Mouse (Mus musculus): ENCODE measurements around the gene F9. TPM values are rescaled to one million over a fixed set of nuclear protein-coding genes. Genes with fewer than 3 reads are reported as not detected.
A peak's percentile ranks its signal among the peaks of the same experiment; 100 is the strongest.
"Not testable (repeated sequence)": the region's sequence is repeated elsewhere in the genome, so short reads cannot be mapped to it uniquely, and the experiment has no call there.

F9 gene
- polyA plus RNA-seq (2015; fragmentation: Nextera tagmentation; extraction: Ambion mirVana) = 4.2 and 4.4 TPM in 2 replicates

GRCm38 (mm10) chrX:59999221-60000083, at the start of gene F9:
TSS of gene F9 (plus strand) at chrX:59999464.
- Histone ChIP-seq H3K9ac (ENCODE audit: low read depth, low read length) (no peak within 1 kb of the TSS), H3K4me1 (ENCODE audit: control insufficient read depth, low read depth, low read length) (no peaks in the 10 kb centered on the region), H3K4me2 (ENCODE audit: low read depth, low read length) (0 out of 2 replicates have a peak within 1 kb of the TSS, but pooled peaks have one; percentile 13), H3K27ac (ENCODE audit: low read length) (no peak within 1 kb of the TSS), H3K27me3 (ENCODE audit: control insufficient read depth, insufficient read depth, low read depth, low read length) (no peaks in the 10 kb centered on the region), H3K36me3 (ENCODE audit: control insufficient read depth, insufficient read depth) (no peaks in the 10 kb centered on the region), H3K4me3 (ENCODE audit: low read depth, low read length) (no peak within 1 kb of the TSS), H3K9me3 (replicated peaks; ENCODE audit: control insufficient read depth, low read length) (no peaks in the 10 kb centered on the region)
- peak; percentile 54; the same call in 1 of the 2 replicates for ATAC-seq (ENCODE audit: low read depth)
- WGBS (ENCODE audit: insufficient replicate concordance) = 47% methylated on average over 10 of the region's 10 CpGs

- not testable (repeated sequence) for H3K4me2 ChIP-seq (ENCODE audit: low read depth, low read length); H3K9me3 ChIP-seq (replicated peaks; ENCODE audit: control insufficient read depth, low read length); H3K4me3 ChIP-seq (ENCODE audit: low read depth, low read length); H3K27me3 ChIP-seq (ENCODE audit: control insufficient read depth, insufficient read depth, low read depth, low read length); H3K9ac ChIP-seq (ENCODE audit: low read depth, low read length); H3K36me3 ChIP-seq (ENCODE audit: control insufficient read depth, insufficient read depth); ATAC-seq (ENCODE audit: low read depth); H3K27ac ChIP-seq (ENCODE audit: low read length); H3K4me1 ChIP-seq (ENCODE audit: control insufficient read depth, low read depth, low read length)
Measured at GRCm38 (mm10) chrX:59969767-59970166, 29.5 kb upstream of the F9 start.

- no peak for ATAC-seq (ENCODE audit: low read depth)
- WGBS (ENCODE audit: insufficient replicate concordance) = 37% methylated on average over 3 of the region's 3 CpGs
Measured at GRCm38 (mm10) chrX:60000084-60000443, 800 bp downstream of the F9 start.

GRCm38 (mm10) chrX:60001461-60001860, 2.2 kb downstream of the F9 start:
- Histone ChIP-seq H3K27me3 (ENCODE audit: control insufficient read depth, insufficient read depth, low read depth, low read length) (no peaks in the 10 kb centered on the region), H3K36me3 (ENCODE audit: control insufficient read depth, insufficient read depth) (no peaks in the 10 kb centered on the region), H3K9me3 (replicated peaks; ENCODE audit: control insufficient read depth, low read length) (no peaks in the 10 kb centered on the region), H3K4me1 (ENCODE audit: control insufficient read depth, low read depth, low read length) (no peaks in the 10 kb centered on the region), H3K9ac (ENCODE audit: low read depth, low read length) (no peak overlapping the region), H3K4me2 (ENCODE audit: low read depth, low read length) (no peak overlapping the region), H3K27ac (ENCODE audit: low read length) (no peak overlapping the region), H3K4me3 (ENCODE audit: low read depth, low read length) (no peak overlapping the region)
- 40% methylated on average over 2 of the region's 2 CpGs for WGBS (ENCODE audit: insufficient replicate concordance)
- no peak for ATAC-seq (ENCODE audit: low read depth)

More at GRCm38 (mm10) chrX:60000084-60000443, 800 bp downstream of the F9 start:
- H3K4me1 ChIP-seq (ENCODE audit: control insufficient read depth, low read depth, low read length) = no peaks in the 10 kb centered on the region
- H3K27ac ChIP-seq (ENCODE audit: low read length) = no peak overlapping the region
- H3K9ac ChIP-seq (ENCODE audit: low read depth, low read length) = no peak overlapping the region
- H3K4me3 ChIP-seq (ENCODE audit: low read depth, low read length) = no peak overlapping the region
- H3K27me3 ChIP-seq (ENCODE audit: control insufficient read depth, insufficient read depth, low read depth, low read length) = no peaks in the 10 kb centered on the region
- no peaks in the 10 kb centered on the region for H3K36me3 ChIP-seq (ENCODE audit: control insufficient read depth, insufficient read depth)
- no peaks in the 10 kb centered on the region for H3K9me3 ChIP-seq (replicated peaks; ENCODE audit: control insufficient read depth, low read length)
- H3K4me2 ChIP-seq (ENCODE audit: low read depth, low read length) = 0 out of 2 replicates have a peak overlapping the region, but pooled peaks have one; percentile 13

- Histone ChIP-seq H3K9me3 (replicated peaks; ENCODE audit: control insufficient read depth, low read length) (no peaks in the 10 kb centered on the region), H3K27ac (ENCODE audit: low read length) (no peak overlapping the region), H3K27me3 (ENCODE audit: control insufficient read depth, insufficient read depth, low read depth, low read length) (no peaks in the 10 kb centered on the region), H3K36me3 (ENCODE audit: control insufficient read depth, insufficient read depth) (no peaks in the 10 kb centered on the region), H3K4me1 (ENCODE audit: control insufficient read depth, low read depth, low read length) (no peaks in the 10 kb centered on the region), H3K4me3 (ENCODE audit: low read depth, low read length) (no peak overlapping the region), H3K9ac (ENCODE audit: low read depth, low read length) (no peak overlapping the region), H3K4me2 (ENCODE audit: low read depth, low read length) (no peak overlapping the region)
- no peak for ATAC-seq (ENCODE audit: low read depth)
Measured at GRCm38 (mm10) chrX:60013084-60013676, 13.9 kb downstream of the F9 start.

- H3K27ac ChIP-seq (ENCODE audit: low read length) = no peak overlapping the region
- H3K4me3 ChIP-seq (ENCODE audit: low read depth, low read length) = no peak overlapping the region
- no peaks in the 10 kb centered on the region for H3K36me3 ChIP-seq (ENCODE audit: control insufficient read depth, insufficient read depth)
- H3K4me1 ChIP-seq (ENCODE audit: control insufficient read depth, low read depth, low read length) = no peaks in the 10 kb centered on the region
- no peak for ATAC-seq (ENCODE audit: low read depth)
- no peak overlapping the region for H3K9ac ChIP-seq (ENCODE audit: low read depth, low read length)
- 59% methylated on average over 1 of the region's 1 CpGs for WGBS (ENCODE audit: insufficient replicate concordance)
- no peaks in the 10 kb centered on the region for H3K9me3 ChIP-seq (replicated peaks; ENCODE audit: control insufficient read depth, low read length)
- no peaks in the 10 kb centered on the region for H3K27me3 ChIP-seq (ENCODE audit: control insufficient read depth, insufficient read depth, low read depth, low read length)
- no peak overlapping the region for H3K4me2 ChIP-seq (ENCODE audit: low read depth, low read length)
Measured at GRCm38 (mm10) chrX:60014588-60014987, 15.3 kb downstream of the F9 start.

GRCm38 (mm10) chrX:60021007-60021406, 21.7 kb downstream of the F9 start:
- ATAC-seq (ENCODE audit: low read depth) = no peak

GRCm38 (mm10) chrX:60021595-60021994, 22.3 kb downstream of the F9 start:
- Histone ChIP-seq H3K4me3 (ENCODE audit: low read depth, low read length) (no peak overlapping the region), H3K4me2 (ENCODE audit: low read depth, low read length) (no peak overlapping the region), H3K27me3 (ENCODE audit: control insufficient read depth, insufficient read depth, low read depth, low read length) (no peaks in the 10 kb centered on the region), H3K9ac (ENCODE audit: low read depth, low read length) (no peak overlapping the region), H3K27ac (ENCODE audit: low read length) (no peak overlapping the region), H3K9me3 (replicated peaks; ENCODE audit: control insufficient read depth, low read length) (no peaks in the 10 kb centered on the region), H3K36me3 (ENCODE audit: control insufficient read depth, insufficient read depth) (no peaks in the 10 kb centered on the region), H3K4me1 (ENCODE audit: control insufficient read depth, low read depth, low read length) (no peaks in the 10 kb centered on the region)
- WGBS (ENCODE audit: insufficient replicate concordance) = 49% methylated on average over 2 of the region's 2 CpGs
- no peak for ATAC-seq (ENCODE audit: low read depth)

More at GRCm38 (mm10) chrX:60021007-60021406, 21.7 kb downstream of the F9 start:
- 49% methylated on average over 4 of the region's 4 CpGs for WGBS (ENCODE audit: insufficient replicate concordance)
- H3K9me3 ChIP-seq (replicated peaks; ENCODE audit: control insufficient read depth, low read length) = no peaks in the 10 kb centered on the region
- H3K4me3 ChIP-seq (ENCODE audit: low read depth, low read length) = no peak overlapping the region
- no peaks in the 10 kb centered on the region for H3K27me3 ChIP-seq (ENCODE audit: control insufficient read depth, insufficient read depth, low read depth, low read length)
- H3K36me3 ChIP-seq (ENCODE audit: control insufficient read depth, insufficient read depth) = no peaks in the 10 kb centered on the region
- no peak overlapping the region for H3K27ac ChIP-seq (ENCODE audit: low read length)
- H3K4me1 ChIP-seq (ENCODE audit: control insufficient read depth, low read depth, low read length) = no peaks in the 10 kb centered on the region
- H3K4me2 ChIP-seq (ENCODE audit: low read depth, low read length) = no peak overlapping the region
- H3K9ac ChIP-seq (ENCODE audit: low read depth, low read length) = no peak overlapping the region

GRCm38 (mm10) chrX:60026654-60027053, 27.4 kb downstream of the F9 start:
- Histone ChIP-seq H3K4me1 (ENCODE audit: control insufficient read depth, low read depth, low read length) (no peaks in the 10 kb centered on the region), H3K27ac (ENCODE audit: low read length) (no peak overlapping the region), H3K9ac (ENCODE audit: low read depth, low read length) (no peak overlapping the region), H3K27me3 (ENCODE audit: control insufficient read depth, insufficient read depth, low read depth, low read length) (no peaks in the 10 kb centered on the region), H3K36me3 (ENCODE audit: control insufficient read depth, insufficient read depth) (no peaks in the 10 kb centered on the region), H3K4me3 (ENCODE audit: low read depth, low read length) (no peak overlapping the region), H3K9me3 (replicated peaks; ENCODE audit: control insufficient read depth, low read length) (no peaks in the 10 kb centered on the region), H3K4me2 (ENCODE audit: low read depth, low read length) (no peak overlapping the region)
- no peak for ATAC-seq (ENCODE audit: low read depth)
- 27% methylated on average over 3 of the region's 3 CpGs for WGBS (ENCODE audit: insufficient replicate concordance)
